Mouse (Mus musculus): ENCODE data around the gene Trim65. TPM values are rescaled to one million over a fixed set of nuclear protein-coding genes. Genes with fewer than 3 reads are reported as not detected.
"Not testable (repeated sequence)": the region's sequence is repeated elsewhere in the genome, so short reads cannot be mapped to it uniquely, and the experiment has no call there.

The Trim65 gene
- total and polyA plus RNA-seq, 3 experiments: 0.66 to 2.0 (median 1.4) TPM

DNA sequence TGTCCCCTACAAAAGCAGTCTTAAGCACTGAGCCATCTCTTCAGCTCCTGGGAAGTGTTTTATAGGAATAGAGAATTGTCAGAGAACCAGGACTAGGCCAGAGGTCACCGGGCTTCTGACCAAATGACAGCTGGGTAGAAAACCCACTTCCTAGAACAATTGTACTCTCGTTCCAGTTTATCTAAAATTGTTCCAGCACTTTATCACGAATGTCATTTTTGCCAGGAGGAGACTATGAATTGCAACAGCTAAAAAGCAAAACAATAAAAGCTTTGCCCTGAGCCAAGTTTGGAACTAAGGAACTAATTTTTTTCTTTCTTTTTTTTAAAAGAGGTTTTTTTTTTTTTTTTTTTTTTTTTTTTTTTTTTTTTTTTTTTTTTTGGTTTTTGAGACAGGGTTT, 35.4 kb downstream of the Trim65 start:
- H3K4me3 ChIP-seq (replicated peaks in 1 of 3; ENCODE audit: low read depth in 2 of 3, low read length in 2 of 3, poor library complexity in 1 of 3): no peak overlapping the region
- no peaks in the 10 kb centered on the region for H3K4me1 ChIP-seq (ENCODE audit: control insufficient read depth in 1 of 2, insufficient read depth in 2 of 2)
- no peak overlapping the region for H3K9ac ChIP-seq (ENCODE audit: insufficient read depth, low read depth)
- peaks cover 5% of the 10 kb centered on the region for H3K9me3 ChIP-seq (replicated peaks; ENCODE audit: low read length)
- no peaks in the 10 kb centered on the region for H3K36me3 ChIP-seq (replicated peaks in 1 of 2; ENCODE audit: control insufficient read depth in 1 of 2, insufficient read depth in 1 of 2, low read length in 1 of 2)
- in situ Hi-C loops (cut with MboI; ENCODE audit: low pct_ligation_motif_present, low pct_unique_long_range_greater_than_20kb, low sequenced_read_pairs) (no loop called here), dilution Hi-C loops (cut with MboI; ENCODE audit: extremely low pct_ligation_motif_present, extremely low pct_unique_long_range_greater_than_20kb, low sequenced_read_pairs) (no loop called here)
- no peaks in the 10 kb centered on the region for H3K79me2 ChIP-seq (replicated peaks; ENCODE audit: control insufficient read depth, extremely low read depth, insufficient read depth, poor library complexity, severe bottlenecking)
- no peak for DNase-seq (ENCODE audit: extremely low read depth)
- no peak overlapping the region for H3K4me2 ChIP-seq (ENCODE audit: insufficient read depth, low read depth, poor library complexity, severe bottlenecking)
- H3K27ac ChIP-seq (ENCODE audit: insufficient read depth, low read depth): no peak overlapping the region
- no peak for TF ChIP-seq ZMIZ1 (IDR thresholded peaks at IDR 0.05; ENCODE audit: low read depth, low read length)
- TF ChIP-seq E2F4 (IDR thresholded peaks at IDR 0.05; ENCODE audit: insufficient replicate concordance, low read depth, low read length): no peak
- TF ChIP-seq ZNF384 (IDR thresholded peaks at IDR 0.05; ENCODE audit: low read depth, low read length): peak; percentile 74
- no peak for TF ChIP-seq MEF2A (IDR thresholded peaks at IDR 0.05; ENCODE audit: borderline replicate concordance, low read depth, low read length)
- TF ChIP-seq TBP (conservative IDR thresholded peaks at IDR 0.05; ENCODE audit: low read depth, low read length): no peak
- H3K27me3 ChIP-seq (replicated peaks): peaks cover 4% of the 10 kb centered on the region

DNA sequence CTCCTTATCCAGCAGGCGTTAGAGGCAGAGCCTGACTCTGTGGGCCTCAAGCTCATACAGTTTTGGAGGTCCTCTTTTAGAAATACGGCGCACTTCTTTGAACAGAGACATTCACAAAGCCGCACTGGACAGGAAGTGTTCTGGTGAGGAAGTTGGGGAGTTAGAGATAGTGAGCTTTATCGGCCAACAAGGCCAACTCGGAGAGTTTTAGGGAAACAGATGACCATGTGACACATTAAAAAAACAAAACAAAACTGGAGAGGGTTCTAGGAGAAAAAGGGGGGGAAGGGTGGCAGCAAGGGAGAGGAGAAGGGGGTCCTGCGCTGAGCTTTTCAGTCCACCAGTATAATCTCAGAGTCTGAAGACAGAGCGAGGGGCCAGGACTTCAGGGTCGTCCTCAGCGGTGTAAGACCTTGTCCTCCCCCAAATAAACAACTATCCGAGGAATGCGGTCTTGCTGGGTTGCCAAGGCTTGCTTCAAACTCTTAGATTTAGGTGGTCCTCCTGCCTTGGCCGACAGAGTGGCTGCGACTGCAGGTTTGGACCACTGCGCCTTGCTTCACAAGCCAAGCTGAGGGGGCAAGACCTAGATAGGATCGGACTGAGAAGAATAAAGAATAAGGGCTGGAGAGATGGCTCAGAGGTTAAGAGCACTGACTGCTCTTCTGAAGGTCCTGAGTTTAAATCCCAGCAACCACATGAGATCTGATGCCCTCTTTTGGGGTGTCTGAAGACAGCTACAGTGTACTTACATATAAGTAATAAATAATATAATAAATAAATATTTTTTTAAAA, 37.0 kb downstream of the Trim65 start:
- no peaks in the 10 kb centered on the region for H3K4me1 ChIP-seq (ENCODE audit: control insufficient read depth in 1 of 2, insufficient read depth in 2 of 2)
- dilution Hi-C loops (cut with MboI; ENCODE audit: extremely low pct_ligation_motif_present, extremely low pct_unique_long_range_greater_than_20kb, low sequenced_read_pairs): no loop called here

GRCm38 (mm10) chr11:116092959-116093358, 38.0 kb downstream of the Trim65 start:
- H3K27ac ChIP-seq (ENCODE audit: insufficient read depth, low read depth); H3K27me3 ChIP-seq (replicated peaks); H3K36me3 ChIP-seq (replicated peaks in 1 of 2; ENCODE audit: control insufficient read depth in 1 of 2, insufficient read depth in 1 of 2, low read length in 1 of 2); H3K4me3 ChIP-seq (replicated peaks in 1 of 3; ENCODE audit: low read depth in 2 of 3, low read length in 2 of 3, poor library complexity in 1 of 3); in situ Hi-C loops (cut with MboI; ENCODE audit: low pct_ligation_motif_present, low pct_unique_long_range_greater_than_20kb, low sequenced_read_pairs); dilution Hi-C loops (cut with MboI; ENCODE audit: extremely low pct_ligation_motif_present, extremely low pct_unique_long_range_greater_than_20kb, low sequenced_read_pairs); H3K4me2 ChIP-seq (ENCODE audit: insufficient read depth, low read depth, poor library complexity, severe bottlenecking); DNase-seq (ENCODE audit: extremely low read depth); H3K9me3 ChIP-seq (replicated peaks; ENCODE audit: low read length); H3K79me2 ChIP-seq (replicated peaks; ENCODE audit: control insufficient read depth, extremely low read depth, insufficient read depth, poor library complexity, severe bottlenecking); H3K9ac ChIP-seq (ENCODE audit: insufficient read depth, low read depth); H3K4me1 ChIP-seq (ENCODE audit: control insufficient read depth in 1 of 2, insufficient read depth in 2 of 2): not testable (repeated sequence)

More for the DNA sequence above, 37.0 kb downstream of the Trim65 start:
- TF ChIP-seq CHD1 (IDR thresholded peaks at IDR 0.05; ENCODE audit: low read depth, low read length): no peak
- TF ChIP-seq ZMIZ1 (IDR thresholded peaks at IDR 0.05; ENCODE audit: low read depth, low read length): no peak
- no peak for TF ChIP-seq ZC3H11A (IDR thresholded peaks at IDR 0.05; ENCODE audit: low read depth, low read length)
- no peak for TF ChIP-seq MXI1 (IDR thresholded peaks at IDR 0.05; ENCODE audit: low read depth, low read length)
- Histone ChIP-seq H3K36me3 (replicated peaks in 1 of 2; ENCODE audit: control insufficient read depth in 1 of 2, insufficient read depth in 1 of 2, low read length in 1 of 2) (no peaks in the 10 kb centered on the region), H3K9ac (ENCODE audit: insufficient read depth, low read depth) (no peak overlapping the region), H3K27ac (ENCODE audit: insufficient read depth, low read depth) (no peak overlapping the region), H3K27me3 (replicated peaks) (peaks cover under 1% of the 10 kb centered on the region), H3K4me3 (replicated peaks in 1 of 3; ENCODE audit: low read depth in 2 of 3, low read length in 2 of 3, poor library complexity in 1 of 3) (no peak overlapping the region), H3K4me2 (ENCODE audit: insufficient read depth, low read depth, poor library complexity, severe bottlenecking) (no peak overlapping the region), H3K79me2 (replicated peaks; ENCODE audit: control insufficient read depth, extremely low read depth, insufficient read depth, poor library complexity, severe bottlenecking) (no peaks in the 10 kb centered on the region), H3K9me3 (replicated peaks; ENCODE audit: low read length) (peaks cover 5% of the 10 kb centered on the region)
- in situ Hi-C loops (cut with MboI; ENCODE audit: low pct_ligation_motif_present, low pct_unique_long_range_greater_than_20kb, low sequenced_read_pairs): no loop called here
- no peak for DNase-seq (ENCODE audit: extremely low read depth)
